Mouse (Mus musculus) spleen, adult 2 months (tissue): Measurements from ENCODE around the gene Cdh4. TPM values are rescaled to one million over a fixed set of nuclear protein-coding genes. Genes with fewer than 3 reads are reported as not detected.

Source experiments
- DNase-seq, 2 experiments: peaks; one replicate each; pipeline versions ENCODE4 v3.0.0 to v3.0.0-alpha.2; 2012 to 2021; ENCODE audit warnings: low spot score in 2 of 2, low read depth in 1 of 2
- H3K27ac ChIP-seq: fragments of 200-500 bp; 2 replicates; pipeline ENCODE4 v1.5.1; 2012; ENCODE audit warnings: low read length, inconsistent platforms; ENCODE audit not compliant: insufficient read depth
- H3K27me3 ChIP-seq: fragments of 200-500 bp; 2 replicates; pipeline ENCODE4 v1.6.1; 2012; ENCODE audit warnings: mild to moderate bottlenecking, moderate library complexity, low read length, inconsistent platforms; ENCODE audit not compliant: control insufficient read depth, insufficient read depth
- H3K36me3 ChIP-seq: fragments of 200-500 bp; 2 replicates; pipeline ENCODE4 v1.6.1; 2012; ENCODE audit warnings: mild to moderate bottlenecking, low read length, inconsistent platforms; ENCODE audit not compliant: control insufficient read depth, insufficient read depth
- H3K4me1 ChIP-seq: fragments of 200-500 bp; 2 replicates; pipeline ENCODE4 v1.6.1; 2011; ENCODE audit warnings: inconsistent platforms; ENCODE audit not compliant: control insufficient read depth, insufficient read depth, insufficient read length
- H3K4me3 ChIP-seq: fragments of 200-500 bp; 2 replicates; pipeline ENCODE4 v1.5.1; 2011; ENCODE audit warnings: mild to moderate bottlenecking, inconsistent platforms; ENCODE audit not compliant: insufficient read depth, insufficient read length; ENCODE audit errors: extremely low read depth
- CTCF ChIP-seq: fragments of 200-500 bp; IDR thresholded peaks from 2 replicates; pipeline ENCODE4 v1.5.1; 2011; ENCODE audit warnings: mild to moderate bottlenecking, inconsistent platforms; ENCODE audit not compliant: insufficient read depth, insufficient read length, insufficient replicate concordance; ENCODE audit errors: extremely low read depth
- POLR2A ChIP-seq: fragments of 200-500 bp; IDR thresholded peaks from 2 replicates; pipeline ENCODE4 v1.6.1; 2011; ENCODE audit warnings: low read depth, low read length, inconsistent platforms
- WGBS: fragments of 180-500 bp; shearing (Covaris S2); methylation state at CpG from one replicate; pipeline ENCODE4 v1.1.7; 2018; 5-methylcytosine and 5-hydroxymethylcytosine counted together
- polyA plus RNA-seq: library from polyadenylated mRNA; depleted of rRNA; stranded (reverse); fragments of >200 nt; gene quantifications from 2 replicates; pipeline ENCODE4 v1.2.3, GENCODE M21; 2012

Cdh4 gene
- polyA plus RNA-seq, 1 experiment, result 1.0 TPM

DNA sequence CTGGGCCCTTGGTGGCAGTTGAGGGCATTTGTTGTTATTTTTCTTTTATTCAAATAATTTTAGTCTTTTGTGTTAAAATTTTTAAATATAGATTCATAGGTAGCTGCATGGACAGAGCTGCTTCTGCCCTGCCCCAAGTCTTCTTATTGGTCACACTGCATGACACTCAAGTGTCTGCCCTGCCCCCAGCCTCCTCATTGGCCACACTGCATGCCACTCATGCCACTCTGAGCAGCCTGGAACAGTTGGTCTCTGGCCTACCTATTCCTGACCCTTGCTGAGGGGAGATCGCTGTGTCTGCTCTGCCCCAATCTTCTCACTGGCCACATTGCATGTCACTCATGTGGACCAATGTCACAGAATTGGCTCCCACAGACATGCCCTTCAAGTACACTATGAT, 273.1 kb downstream of the Cdh4 start:
- H3K36me3 ChIP-seq, result no peaks in the 10 kb centered on the region
- no peak overlapping the region for H3K4me3 ChIP-seq
- WGBS, result 97% methylated on average over 1 of the region's 1 CpGs

GRCm38 (mm10) chr2:179720366-179720765, 278.1 kb downstream of the Cdh4 start:
- Histone ChIP-seq H3K27ac (no peak overlapping the region), H3K27me3 (no peaks in the 10 kb centered on the region), H3K4me1 (no peaks in the 10 kb centered on the region), H3K36me3 (no peaks in the 10 kb centered on the region), H3K4me3 (no peak overlapping the region)
- TF ChIP-seq CTCF (no peak), POLR2A (no peak)
- no peak for DNase-seq
- 69% methylated on average over 3 of the region's 3 CpGs for WGBS

More for the DNA sequence above, 273.1 kb downstream of the Cdh4 start:
- no peak for DNase-seq
- no peaks in the 10 kb centered on the region for H3K4me1 ChIP-seq
- no peaks in the 10 kb centered on the region for H3K27me3 ChIP-seq
- no peak overlapping the region for H3K27ac ChIP-seq
- no peak for TF ChIP-seq CTCF
- TF ChIP-seq POLR2A, result no peak

- no peaks in the 10 kb centered on the region for H3K27me3 ChIP-seq
- H3K36me3 ChIP-seq, result no peaks in the 10 kb centered on the region
- DNase-seq, result no peak
- H3K27ac ChIP-seq, result no peak overlapping the region
- WGBS, result 76% methylated on average over 18 of the region's 18 CpGs
- H3K4me1 ChIP-seq, result no peaks in the 10 kb centered on the region
- no peak overlapping the region for H3K4me3 ChIP-seq
- TF ChIP-seq POLR2A, result no peak
- no peak for TF ChIP-seq CTCF
These were observed 279.6 kb downstream of the Cdh4 start for GRCm38 (mm10) chr2:179721534-179722516.

- Histone ChIP-seq H3K27me3 (no peaks in the 10 kb centered on the region), H3K4me3 (no peak overlapping the region), H3K4me1 (no peaks in the 10 kb centered on the region), H3K36me3 (no peaks in the 10 kb centered on the region), H3K27ac (no peak overlapping the region)
- no peak for DNase-seq
- 39% methylated on average over 4 of the region's 4 CpGs for WGBS
- no peak for TF ChIP-seq POLR2A
- TF ChIP-seq CTCF, result no peak
These were observed 280.6 kb downstream of the Cdh4 start for GRCm38 (mm10) chr2:179722776-179723386.

GRCm38 (mm10) chr2:179723401-179723800, 281.2 kb downstream of the Cdh4 start:
- Histone ChIP-seq H3K4me1 (no peaks in the 10 kb centered on the region), H3K4me3 (no peak overlapping the region), H3K36me3 (no peaks in the 10 kb centered on the region), H3K27me3 (no peaks in the 10 kb centered on the region), H3K27ac (no peak overlapping the region)
- DNase-seq, result no peak
- 88% methylated on average over 8 of the region's 8 CpGs for WGBS
- no peak for TF ChIP-seq POLR2A
- TF ChIP-seq CTCF, result no peak

- TF ChIP-seq POLR2A (no peak), CTCF (peak; percentile 35; the same call in 1 of the 2 replicates)
- WGBS, result 59% methylated on average over 8 of the region's 8 CpGs
- H3K36me3 ChIP-seq, result no peaks in the 10 kb centered on the region
- no peak overlapping the region for H3K4me3 ChIP-seq
- no peaks in the 10 kb centered on the region for H3K4me1 ChIP-seq
- no peaks in the 10 kb centered on the region for H3K27me3 ChIP-seq
- no peak for DNase-seq
- no peak overlapping the region for H3K27ac ChIP-seq
These were observed 286.8 kb downstream of the Cdh4 start for GRCm38 (mm10) chr2:179729002-179729401.
